Mouse (Mus musculus) C2C12 (cell line): ENCODE results near the gene Ppm1h.

Experiments
- CEBPB ChIP-seq: IDR thresholded peaks from one replicate; pipeline ENCODE4 v1.6.1; 2011; ENCODE audit warnings: low read depth, mild to moderate bottlenecking, control low read depth, moderate library complexity
- CTCF ChIP-seq: IDR thresholded peaks from one replicate; pipeline ENCODE4 v1.5.1; 2011; ENCODE audit not compliant: control insufficient read depth, insufficient read depth, insufficient read length
- MAX ChIP-seq: IDR thresholded peaks from one replicate; pipeline ENCODE4 v1.6.1; 2011; ENCODE audit warnings: mild to moderate bottlenecking, control low read depth
- MYOD1 ChIP-seq: IDR thresholded peaks from one replicate; pipeline ENCODE4 v1.6.1; 2011; ENCODE audit warnings: low read depth; ENCODE audit not compliant: control insufficient read depth, insufficient read length
- MYOG ChIP-seq: IDR thresholded peaks from one replicate; pipeline ENCODE4 v1.6.1; 2011; ENCODE audit not compliant: control insufficient read depth, insufficient read length; ENCODE audit errors: extremely low read depth

GRCm38 (mm10) chr10:122705457-122705856 lies 26.9 kb downstream of the Ppm1h start:
- TF ChIP-seq CTCF (no peak), MAX (no peak), CEBPB (no peak), MYOD1 (no peak), MYOG (no peak)
